In genomic region chr10:9754893-9755541, GRCm38 (mm10) we compare ENCODE assay signal across 8 mouse cellular contexts.
DNase-seq lines count a peak whose midpoint lies in the region; ATAC-seq lines count a peak whose summit lies in the region.

No protein-coding gene starts in this region.

- ATAC-seq in cerebellum, adult (ENCODE audit: insufficient number of reproducible peaks, low FRiP score, low TSS enrichment), result no peak

- DNase-seq in cerebellum, adult 11-12 months, result peak; percentile 11
- DNase-seq in MN1 (ENCODE audit: low spot score), result peak; percentile 87
- DNase-seq in cerebellum, postnatal 14 days, result peak; percentile 82 to 88
- DNase-seq in frontal cortex, postnatal 25 days (ENCODE audit: low spot score in 2 of 2), result peak; percentile 64 to 73
- DNase-seq in layer of hippocampus, adult 11-12 months (ENCODE audit: low spot score), result peak; percentile 78
- DNase-seq in lung, postnatal 10 days, result peak; percentile 82
- DNase-seq in right cerebral cortex, adult 2 months (ENCODE audit: low spot score in 2 of 2), result peak; percentile 90 to 91

Comparison
In these comparisons a context has a peak if more than half of its experiments do, and no peak if none do; other contexts are left out.
1. DNase-seq: peak in every context shown above with its lines; median percentile 90 in right cerebral cortex, adult 2 months; 87 in MN1; 85 in cerebellum, postnatal 14 days; 82 in lung, postnatal 10 days; 78 in layer of hippocampus, adult 11-12 months; 68 in frontal cortex, postnatal 25 days; 11 in cerebellum, adult 11-12 months.